Mouse (Mus musculus) layer of hippocampus, postnatal 14 days (tissue): ENCODE results near the gene Cyld. TPM values are rescaled to one million over a fixed set of nuclear protein-coding genes. Genes with fewer than 3 reads are reported as not detected.
"Not testable (repeated sequence)": the region's sequence is repeated elsewhere in the genome, so short reads cannot be mapped to it uniquely, and the experiment has no call there.

Source experiments
- DNase-seq, 2 experiments: peaks; one replicate each; pipeline ENCODE4 v3.0.0; 2021 to 2022; ENCODE audit warnings: low spot score in 2 of 2, mixed read lengths in 1 of 2
- long read RNA-seq, 2 experiments: library from polyadenylated mRNA; stranded (forward); transcript quantifications; one replicate each; pipeline ENCODE4 v2.0.0; 2021
- total RNA-seq, 2 experiments: library from RNA; stranded (reverse); gene quantifications; 2 replicates each; pipeline ENCODE4 v1.2.3; 2021

Cyld gene
- 10 to 100 TPM; 53.6 to 58.8 TPM for total RNA-seq
- long read RNA-seq, experiment 1, full-length matches to known transcripts, result 12 of 25 reads
- long read RNA-seq, experiment 1, partial matches to known transcripts, result 1 of 25 reads
- long read RNA-seq, experiment 1, other reads (novel, unspliced or antisense), result 12 of 25 reads
- long read RNA-seq, experiment 2, full-length matches to known transcripts, result 5 of 12 reads
- long read RNA-seq, experiment 2, partial matches to known transcripts, result 1 of 12 reads
- long read RNA-seq, experiment 2, other reads (novel, unspliced or antisense), result 6 of 12 reads

GRCm38 (mm10) chr8:88696721-88697641 is at the start of gene Cyld:
Gene Cyld, plus strand, starts transcription at chr8:88697028.
- peak; percentile 95 to 99 for DNase-seq

GRCm38 (mm10) chr8:88648322-88648721 is 48.5 kb upstream of the Cyld start:
- no peak for DNase-seq

GRCm38 (mm10) chr8:88650016-88650708 is 46.7 kb upstream of the Cyld start:
- no peak for DNase-seq

GRCm38 (mm10) chr8:88651122-88651521 is 45.7 kb upstream of the Cyld start:
- DNase-seq, result not testable (repeated sequence)

- peak in 1 of 2 experiments; percentile 40 for DNase-seq
Measured at GRCm38 (mm10) chr8:88655334-88655733, 41.5 kb upstream of the Cyld start.

- peak in 1 of 2 experiments; percentile 52 for DNase-seq
Measured at GRCm38 (mm10) chr8:88659873-88660272, 37.0 kb upstream of the Cyld start.

GRCm38 (mm10) chr8:88662401-88662821 is 34.4 kb upstream of the Cyld start:
- DNase-seq, result no peak

- no peak for DNase-seq
Measured at GRCm38 (mm10) chr8:88664121-88664520, 32.7 kb upstream of the Cyld start.

- no peak for DNase-seq
Measured at GRCm38 (mm10) chr8:88664947-88665346, 31.9 kb upstream of the Cyld start.

GRCm38 (mm10) chr8:88666435-88666834 is 30.4 kb upstream of the Cyld start:
- DNase-seq, result no peak

GRCm38 (mm10) chr8:88668400-88669086 is 28.3 kb upstream of the Cyld start:
- peak; percentile 22 to 37 for DNase-seq

GRCm38 (mm10) chr8:88670782-88671181 is 26.0 kb upstream of the Cyld start:
- no peak for DNase-seq

- DNase-seq, result peak in 1 of 2 experiments; percentile 34
Measured at GRCm38 (mm10) chr8:88671575-88671974, 25.3 kb upstream of the Cyld start.

- DNase-seq, result no peak
Measured at GRCm38 (mm10) chr8:88673859-88674258, 23.0 kb upstream of the Cyld start.

- DNase-seq, result no peak
Measured at GRCm38 (mm10) chr8:88675372-88676165, 21.3 kb upstream of the Cyld start.

- no peak for DNase-seq
Measured at GRCm38 (mm10) chr8:88677071-88677470, 19.8 kb upstream of the Cyld start.

GRCm38 (mm10) chr8:88680566-88680965 is 16.3 kb upstream of the Cyld start:
- no peak for DNase-seq

- no peak for DNase-seq
Measured at GRCm38 (mm10) chr8:88681046-88681445, 15.8 kb upstream of the Cyld start.

GRCm38 (mm10) chr8:88683656-88684289 is 13.1 kb upstream of the Cyld start:
- peak in 1 of 2 experiments; percentile 33 for DNase-seq
